In the genomic region with DNA sequence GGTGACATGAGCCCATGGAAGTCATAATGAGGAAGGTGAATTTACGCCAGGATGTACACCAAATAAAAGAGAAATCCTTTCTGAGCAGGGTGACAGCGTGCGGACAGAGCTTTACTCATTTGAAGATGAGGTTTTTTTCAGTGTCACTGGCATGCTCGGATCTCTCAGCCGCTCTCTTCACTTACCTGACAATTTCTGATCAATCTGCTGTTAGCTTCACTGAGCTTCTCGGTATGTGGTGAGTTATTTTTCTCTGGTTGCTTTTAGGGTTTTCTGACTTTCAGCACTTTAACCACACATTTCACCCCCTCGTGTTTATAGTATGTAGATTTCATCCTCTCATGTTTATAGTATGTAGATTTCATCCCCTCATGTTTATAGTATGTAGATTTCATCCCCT, we compare ENCODE assay signal across 20 mouse cellular contexts. TPM values are rescaled to one million over a fixed set of nuclear protein-coding genes. Genes with fewer than 3 reads are reported as not detected.
A peak's percentile ranks its signal among the peaks of the same experiment; 100 is the strongest.
DNase-seq lines count a peak whose midpoint lies in the region; ATAC-seq and TF ChIP-seq lines count a peak whose summit lies in the region.
"Had no signal": no experiment of that assay in that cellular context is flagged by ENCODE, and none has a peak within 500 bp of the region (broad histone marks: within the 10 kb centered on the region; RNA-seq: fewer than 3 reads in every experiment).

No protein-coding gene starts in this region.

- no peak overlapping the region for H3K27ac ChIP-seq in liver, embryonic 11.5 days (ENCODE audit: low read depth, low read length)
- no peak overlapping the region for H3K27ac ChIP-seq in liver, postnatal 0 days (ENCODE audit: low read depth)
- peak overlapping the region; percentile 72 for H3K27ac ChIP-seq in hindbrain, embryonic 12.5 days
- H3K27ac ChIP-seq: embryonic facial prominence, embryonic 15.5 days; forebrain, embryonic 10.5 days; gastrocnemius, adult 2 months; heart, embryonic 13.5 days had no signal

- H3K4me1 ChIP-seq in liver, embryonic 11.5 days (replicated peaks; ENCODE audit: control insufficient read depth, insufficient read depth, low read length), result no peaks in the 10 kb centered on the region
- H3K4me1 ChIP-seq in liver, postnatal 0 days (ENCODE audit: insufficient read depth), result no peaks in the 10 kb centered on the region
- no peaks in the 10 kb centered on the region; the same call in 1 of the 2 replicates for H3K4me1 ChIP-seq in hindbrain, embryonic 12.5 days
- H3K4me1 ChIP-seq: embryonic facial prominence, embryonic 15.5 days; forebrain, embryonic 10.5 days had no signal

- H3K4me3 ChIP-seq in liver, embryonic 11.5 days (ENCODE audit: low read depth, low read length), result no peak overlapping the region
- H3K4me3 ChIP-seq in liver, postnatal 0 days (ENCODE audit: low read depth, low read length), result no peak overlapping the region
- no peak overlapping the region for H3K4me3 ChIP-seq in hindbrain, embryonic 12.5 days
- H3K4me3 ChIP-seq: embryonic facial prominence, embryonic 15.5 days; erythroblast, embryonic 14.5 days; forebrain, embryonic 10.5 days; gastrocnemius, adult 2 months; heart, embryonic 13.5 days had no signal

- DNase-seq in liver, embryonic 11.5 days (ENCODE audit: low spot score), result peak; percentile 15
- DNase-seq in liver, postnatal 0 days, result no peak
- peak; percentile 49 to 52 for DNase-seq in CD8-positive naive resting alpha-beta T cell, adult 2 months (ENCODE audit: low read depth in 2 of 2, low spot score in 2 of 2)
- DNase-seq in retina, postnatal 1 day, result no peak
- no peak for DNase-seq in adrenal gland, adult (ENCODE audit: inconsistent age in 2 of 2, low spot score in 1 of 2)
- DNase-seq: adrenal gland, adult 2 months; adrenal gland, postnatal 25 days; cerebellum, adult 2 months; gastrocnemius, adult 2 months; gastrocnemius, postnatal 36 days; heart, adult 11 months; heart, postnatal 36 days; kidney, adult 11 months had no signal

- no peak overlapping the region for H3K9ac ChIP-seq in liver, embryonic 11.5 days (ENCODE audit: low read depth, low read length)
- H3K9ac ChIP-seq in liver, postnatal 0 days (replicated peaks), result no peak overlapping the region
- H3K9ac ChIP-seq in hindbrain, embryonic 12.5 days, result no peak overlapping the region
- H3K9ac ChIP-seq: embryonic facial prominence, embryonic 15.5 days; heart, embryonic 13.5 days had no signal

- TF ChIP-seq CTCF in liver, postnatal 0 days (IDR thresholded peaks at IDR 0.05; ENCODE audit: low read depth), result no peak

- no peak for TF ChIP-seq EP300 in liver, postnatal 0 days (IDR thresholded peaks at IDR 0.05; ENCODE audit: low read depth)

- WGBS in liver, embryonic 11.5 days, result 84% methylated on average over 7 of the region's 7 CpGs
- WGBS in liver, postnatal 0 days (ENCODE audit: insufficient replicate concordance), result 89% methylated on average over 7 of the region's 7 CpGs
- 62% methylated on average over 7 of the region's 7 CpGs for WGBS in hindbrain, embryonic 12.5 days

- H3K36me3 ChIP-seq in liver, embryonic 11.5 days (ENCODE audit: control insufficient read depth, insufficient read depth, low read length), result no peaks in the 10 kb centered on the region
- peaks cover 20% of the 10 kb centered on the region for H3K36me3 ChIP-seq in liver, postnatal 0 days (replicated peaks; ENCODE audit: insufficient read depth, low read length)
- no peaks in the 10 kb centered on the region for H3K36me3 ChIP-seq in hindbrain, embryonic 12.5 days
- H3K36me3 ChIP-seq: embryonic facial prominence, embryonic 15.5 days; forebrain, embryonic 10.5 days; heart, embryonic 13.5 days had no signal

- H3K4me2 ChIP-seq in liver, embryonic 11.5 days, result no peak overlapping the region
- H3K4me2 ChIP-seq in liver, postnatal 0 days (ENCODE audit: low read depth, low read length), result no peak overlapping the region
- H3K4me2 ChIP-seq in hindbrain, embryonic 12.5 days (replicated peaks), result no peak overlapping the region
- H3K4me2 ChIP-seq: embryonic facial prominence, embryonic 15.5 days; heart, embryonic 13.5 days had no signal

- no peaks in the 10 kb centered on the region for H3K9me3 ChIP-seq in liver, embryonic 11.5 days (ENCODE audit: control insufficient read depth, low read length)
- H3K9me3 ChIP-seq in liver, postnatal 0 days (ENCODE audit: low read length), result no peaks in the 10 kb centered on the region
- H3K9me3 ChIP-seq in hindbrain, embryonic 12.5 days (replicated peaks), result no peaks in the 10 kb centered on the region
- H3K9me3 ChIP-seq: embryonic facial prominence, embryonic 15.5 days; forebrain, embryonic 10.5 days; G1E; heart, embryonic 13.5 days had no signal

- no peaks in the 10 kb centered on the region for H3K27me3 ChIP-seq in liver, embryonic 11.5 days (replicated peaks; ENCODE audit: control insufficient read depth, insufficient read depth, low read length)
- no peaks in the 10 kb centered on the region for H3K27me3 ChIP-seq in liver, postnatal 0 days (ENCODE audit: insufficient read depth, low read length)
- H3K27me3 ChIP-seq in hindbrain, embryonic 12.5 days, result no peaks in the 10 kb centered on the region
- H3K27me3 ChIP-seq: embryonic facial prominence, embryonic 15.5 days; heart, embryonic 13.5 days had no signal

- ATAC-seq in liver, embryonic 11.5 days (replicated peaks; ENCODE audit: low FRiP score), result no peak
- no peak for ATAC-seq in liver, postnatal 0 days
- ATAC-seq in hindbrain, embryonic 12.5 days (ENCODE audit: low FRiP score), result no peak
- ATAC-seq in inflammation-experienced regulatory T-cells, adult 6 months, result peak; percentile 51

RNA-seq across cellular contexts. Expression of a gene that starts 21.1 kb away (rescaled TPM):
- polyA plus RNA-seq in liver, embryonic 11.5 days (2014; fragmentation: Nextera tagmentation; extraction: Ambion mirVana), result 42.2 and 44.2 TPM in 2 replicates
- 25.5 and 28.2 TPM in 2 replicates for polyA plus RNA-seq in liver, postnatal 0 days (2015; fragmentation: Nextera tagmentation; extraction: Ambion mirVana)
- polyA plus RNA-seq in hindbrain, embryonic 12.5 days (2016; fragmentation: Nextera tagmentation; extraction: Ambion mirVana), result 12.0 and 12.7 TPM in 2 replicates
- 1 to 10 TPM; 2.0 to 5.2 (median 3.9) TPM for polyA plus RNA-seq in inflammation-experienced regulatory T-cells, adult 6 months (2017; shearing (Covaris generic))

RNA-seq across cellular contexts. Expression of a gene that starts 37.7 kb away (rescaled TPM):
- polyA plus RNA-seq in liver, embryonic 11.5 days (2014; fragmentation: Nextera tagmentation; extraction: Ambion mirVana), result 55.7 and 55.8 TPM in 2 replicates
- polyA plus RNA-seq in liver, postnatal 0 days (2015; fragmentation: Nextera tagmentation; extraction: Ambion mirVana), result 11.1 and 12.9 TPM in 2 replicates
- polyA plus RNA-seq in hindbrain, embryonic 12.5 days (2016; fragmentation: Nextera tagmentation; extraction: Ambion mirVana), result 80.8 and 83.8 TPM in 2 replicates
- polyA plus RNA-seq in inflammation-experienced regulatory T-cells, adult 6 months (2017; shearing (Covaris generic)), result 10 to 100 TPM; 22.7 to 25.8 (median 24.0) TPM

Comparison
In these comparisons a context has a peak if more than half of its experiments do, and no peak if none do; other contexts are left out.
1. DNase-seq: peak in liver, embryonic 11.5 days (single experiment) and CD8-positive naive resting alpha-beta T cell, adult 2 months (2 of 2); none in liver, postnatal 0 days (single experiment), retina, postnatal 1 day (single experiment) and adrenal gland, adult (0 of 2).